Mouse (Mus musculus) erythroid progenitor cell, adult 5-6 weeks (primary cell): Measurements from ENCODE around the gene Nars2. TPM values are rescaled to one million over a fixed set of nuclear protein-coding genes. Genes with fewer than 3 reads are reported as not detected.
A peak's percentile ranks its signal among the peaks of the same experiment; 100 is the strongest.

ENCODE experiments used
- ATAC-seq: replicated peaks from 2 replicates; pipeline ENCODE4 v1.8.0; 2016; ENCODE audit warnings: moderate number of reproducible peaks, mild to moderate bottlenecking, moderate TSS enrichment, inconsistent platforms; ENCODE audit not compliant: poor library complexity, low FRiP score, severe bottlenecking
- total RNA-seq, 2 experiments: library from RNA; stranded (forward) in 1 of 2; stranded (reverse) in 1 of 2; fragments of 150-400 nt in 1 of 2; fragments of 186-747, 209-891 nt in 1 of 2; gene quantifications; 2 replicates each; pipeline versions ENCODE4 v1.2.3 to v1.2.4; 2015 to 2017; ENCODE audit warnings: low replicate concordance in 2 of 2

The Nars2 gene
- total RNA-seq, 2 experiments from 2014 or later: 21.4 to 38.5 TPM

- ATAC-seq: no peak
Observed at GRCm38 (mm10) chr7:97041868-97042449, 90.7 kb downstream of the Nars2 start.

- ATAC-seq: no peak
Observed at GRCm38 (mm10) chr7:97042981-97043380, 91.7 kb downstream of the Nars2 start.

- no peak for ATAC-seq
Observed at GRCm38 (mm10) chr7:97060966-97061365, 109.7 kb downstream of the Nars2 start.

DNA sequence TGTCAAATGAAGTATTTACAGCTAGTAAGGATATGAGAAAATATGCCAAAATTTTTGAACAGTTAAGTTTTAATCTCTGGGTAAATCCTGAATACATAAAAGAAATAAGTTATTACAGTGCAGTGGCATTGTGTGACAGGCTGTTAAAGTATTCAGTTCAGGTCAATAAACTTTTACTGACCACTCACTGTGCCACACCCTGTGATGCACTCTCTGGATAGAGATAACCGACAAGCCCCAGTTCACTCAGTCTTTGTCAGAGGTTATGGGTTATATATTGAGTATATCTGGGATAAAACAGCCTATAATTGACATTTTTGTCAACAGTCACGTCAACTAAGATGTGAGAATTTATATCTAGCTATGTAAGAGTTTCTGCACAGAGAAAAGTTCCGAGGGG is 120.2 kb downstream of the Nars2 start:
- ATAC-seq: no peak

- no peak for ATAC-seq
Observed at GRCm38 (mm10) chr7:97072061-97072460, 120.8 kb downstream of the Nars2 start.

DNA sequence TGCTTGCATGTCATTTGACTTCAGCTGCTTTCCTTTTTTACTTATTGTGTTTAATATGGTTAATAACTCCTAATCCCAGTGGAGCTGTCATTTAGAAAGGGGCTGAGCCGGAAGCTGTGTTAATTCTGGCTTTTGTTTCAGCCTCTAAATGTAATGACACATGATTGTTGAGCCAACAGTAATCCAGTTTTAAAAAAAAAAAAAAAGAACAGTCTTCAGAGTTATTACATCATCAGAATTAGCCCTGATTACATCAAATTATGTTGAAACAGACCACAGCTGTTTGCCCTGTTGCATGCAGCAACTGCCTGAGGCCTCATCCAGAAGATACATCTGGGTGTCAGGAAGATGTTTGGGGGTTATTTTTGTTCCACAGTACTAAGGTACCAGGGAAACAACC is 123.7 kb downstream of the Nars2 start:
- ATAC-seq: no peak

DNA sequence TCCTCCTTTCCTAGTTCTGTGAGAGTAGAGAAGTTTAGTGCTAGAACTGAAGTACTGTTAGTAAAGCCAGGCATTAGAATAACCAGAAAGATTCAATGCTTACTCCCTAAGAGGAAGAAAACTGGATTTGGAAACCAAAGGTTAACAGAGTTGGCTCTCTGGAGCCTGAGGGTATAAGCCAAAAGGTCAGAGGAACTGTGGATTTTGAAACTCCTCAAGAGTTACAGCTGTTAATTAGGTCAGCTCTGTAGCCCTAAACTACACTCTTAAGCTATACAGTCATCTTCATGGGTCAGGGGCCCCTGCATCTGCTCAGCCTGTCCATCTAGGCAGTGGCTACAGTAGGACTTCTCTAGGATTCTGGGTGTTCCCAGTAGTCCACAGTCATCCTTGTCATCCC is 125.7 kb downstream of the Nars2 start:
- no peak for ATAC-seq

DNA sequence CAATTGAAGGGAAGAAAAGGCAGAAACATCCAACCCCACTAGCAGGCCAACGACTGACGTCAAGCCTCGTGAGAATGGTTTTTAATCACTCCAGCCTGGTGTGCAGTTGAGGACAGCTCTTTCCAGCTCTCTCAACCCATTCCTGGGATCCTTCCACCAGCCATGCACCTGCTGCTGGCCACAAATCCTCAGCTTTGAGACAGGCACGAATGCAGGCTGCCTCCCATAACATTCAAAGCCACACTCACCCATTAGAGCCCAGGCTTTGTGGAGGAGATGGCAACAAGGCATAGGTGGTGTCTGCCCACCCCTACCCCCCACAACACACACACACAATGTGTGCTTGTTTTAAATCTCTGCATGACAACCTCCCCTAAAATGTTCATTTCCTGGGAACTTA is 127.4 kb downstream of the Nars2 start:
- ATAC-seq: no peak

GRCm38 (mm10) chr7:97079145-97079544 is 127.8 kb downstream of the Nars2 start:
- ATAC-seq: no peak

DNA sequence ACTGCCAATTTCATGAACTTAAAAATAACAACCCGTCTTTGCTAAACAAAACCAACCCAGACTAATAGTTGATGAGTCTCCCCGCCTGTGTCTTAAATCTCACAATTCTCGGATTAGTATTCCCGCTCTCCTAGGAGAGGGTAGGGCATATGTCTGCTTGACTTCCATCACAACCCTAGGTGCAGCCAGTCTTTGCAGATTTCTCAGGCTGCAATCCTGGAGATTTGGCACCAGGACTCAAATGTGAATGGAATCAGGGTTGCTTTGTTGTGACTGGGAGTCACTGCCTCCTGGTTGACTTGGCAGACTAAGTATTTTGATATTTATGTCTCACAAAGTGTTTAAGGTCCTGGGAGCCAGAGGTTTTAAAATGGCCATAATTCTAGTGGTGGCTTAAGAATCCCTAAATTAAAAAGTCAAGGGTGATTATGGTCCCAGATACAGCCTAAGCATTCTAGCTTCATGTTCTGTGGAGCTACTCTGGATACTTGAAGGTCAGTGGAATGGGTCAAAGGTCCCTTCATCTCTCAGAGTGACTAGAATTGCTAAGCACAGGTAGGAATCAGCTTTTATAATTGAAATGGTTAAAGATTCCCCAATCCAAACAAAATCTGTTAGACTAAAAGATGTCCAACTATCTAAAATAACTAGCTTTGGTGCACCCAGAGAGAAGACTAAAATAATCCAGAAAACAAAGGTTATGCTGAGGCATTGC is 128.5 kb downstream of the Nars2 start:
- no peak for ATAC-seq

DNA sequence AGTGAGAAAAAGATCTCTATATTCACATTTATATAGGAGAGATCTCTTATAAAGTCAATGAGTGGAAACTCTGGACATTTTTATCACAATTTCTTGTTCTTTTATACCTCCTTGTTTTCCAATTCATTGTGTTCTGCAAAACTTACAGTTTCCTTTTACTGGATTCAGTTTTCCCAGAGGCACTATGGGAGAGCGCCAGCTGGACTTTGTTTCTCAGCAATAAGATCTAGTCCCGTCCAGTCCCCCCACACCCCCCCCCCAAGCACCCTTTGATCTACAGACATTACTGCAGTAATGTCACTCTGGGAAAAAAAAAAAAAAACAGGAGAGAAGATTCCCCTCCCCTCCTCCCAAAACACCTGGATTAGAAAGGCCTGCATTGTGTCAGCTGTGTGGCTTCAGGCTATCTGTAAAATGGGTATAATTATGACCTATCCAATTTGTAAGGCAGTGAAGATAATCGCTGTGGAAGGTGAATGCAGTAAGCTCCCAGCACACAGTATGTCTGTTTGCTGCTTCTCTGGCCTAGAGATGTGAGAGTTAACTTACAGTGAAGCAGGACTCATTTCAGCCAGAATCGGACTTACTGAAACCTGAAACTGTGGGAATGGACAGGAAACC is 129.4 kb downstream of the Nars2 start:
- ATAC-seq: no peak

DNA sequence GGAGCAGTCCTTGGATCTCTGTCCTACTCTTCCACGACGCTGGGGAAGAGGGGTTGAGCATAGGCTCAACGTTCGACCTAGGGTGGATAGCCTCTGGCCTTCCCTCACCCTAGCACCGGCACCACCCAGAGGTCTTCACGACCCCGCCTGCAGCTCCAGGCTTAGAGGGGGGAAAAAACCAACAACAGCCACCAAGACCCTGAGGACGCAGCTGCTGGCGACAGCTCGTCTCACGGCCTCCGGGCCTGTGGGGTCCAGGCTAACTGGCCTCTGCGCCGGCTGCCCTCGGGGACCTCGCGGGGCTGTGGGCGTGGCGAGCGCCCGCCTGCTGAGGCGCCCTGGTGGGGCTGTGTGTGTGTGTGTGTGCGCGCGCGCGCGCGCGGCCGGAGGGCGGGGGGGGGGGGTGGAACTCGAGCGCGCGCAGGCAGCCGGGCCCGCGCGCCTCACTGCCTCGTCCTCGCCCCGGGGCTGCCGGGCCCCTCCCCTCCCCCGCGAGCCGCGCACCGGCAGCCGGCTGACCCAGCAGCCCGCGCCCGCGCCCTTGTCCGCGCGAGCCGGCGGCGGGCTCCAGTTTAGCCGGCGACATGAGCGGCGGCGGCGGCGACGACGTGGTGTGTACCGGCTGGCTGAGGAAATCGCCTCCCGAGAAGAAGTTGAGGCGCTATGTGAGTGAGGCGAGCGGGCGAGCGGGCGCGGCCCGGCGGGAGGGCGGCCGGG is 130.1 kb downstream of the Nars2 start, which contains the start of gene Gab2:
Gene Gab2, plus strand, starts transcription at position 345 of the 717 bp plus-strand sequence.
- peak; percentile 67; the same call in 1 of the 2 replicates for ATAC-seq

- no peak for ATAC-seq
Observed at GRCm38 (mm10) chr7:97081959-97082218, 130.6 kb downstream of the Nars2 start.

GRCm38 (mm10) chr7:97082219-97083101 is 131.2 kb downstream of the Nars2 start:
- no peak for ATAC-seq

- ATAC-seq: no peak
Observed at GRCm38 (mm10) chr7:97083579-97083978, 132.3 kb downstream of the Nars2 start.

DNA sequence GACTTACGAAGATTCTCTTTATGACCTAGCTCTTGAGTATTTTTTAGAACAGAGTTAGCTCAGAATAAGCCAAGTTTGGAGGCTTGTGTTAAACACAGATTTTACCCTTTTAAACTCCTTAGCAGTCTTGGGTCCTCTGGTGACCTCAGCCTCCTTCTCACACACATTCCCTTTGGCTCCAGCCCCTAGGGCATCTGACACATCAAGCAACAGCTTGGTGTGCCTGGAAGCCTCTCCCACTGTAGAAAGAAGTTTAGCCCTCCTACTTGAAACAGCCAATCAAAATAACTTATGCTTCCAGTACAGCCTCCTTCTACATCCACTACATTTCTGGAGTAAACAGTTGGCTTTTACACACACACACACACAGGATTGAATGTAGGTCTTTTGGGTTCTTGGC is 132.9 kb downstream of the Nars2 start:
- no peak for ATAC-seq

DNA sequence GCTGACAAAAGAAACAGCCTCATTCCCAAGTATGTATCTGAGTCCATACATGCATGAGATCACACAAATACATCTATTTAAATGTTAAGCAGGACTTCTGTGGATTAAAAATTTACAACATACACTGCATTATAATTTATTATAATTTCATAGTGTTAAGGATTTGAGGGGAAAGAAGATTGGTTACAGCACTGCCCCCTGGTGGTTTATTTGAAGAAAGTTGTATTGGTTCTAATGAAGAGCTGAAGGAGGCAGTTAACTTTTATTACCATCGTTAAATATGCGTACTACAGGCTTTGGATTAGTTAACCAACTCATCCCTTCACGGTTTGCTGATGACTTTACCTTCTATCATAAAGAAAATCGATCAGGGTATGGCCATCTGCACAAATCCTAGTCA is 134.0 kb downstream of the Nars2 start:
- ATAC-seq: 0 out of 2 replicates have a peak, but pooled peaks have one; percentile 50

DNA sequence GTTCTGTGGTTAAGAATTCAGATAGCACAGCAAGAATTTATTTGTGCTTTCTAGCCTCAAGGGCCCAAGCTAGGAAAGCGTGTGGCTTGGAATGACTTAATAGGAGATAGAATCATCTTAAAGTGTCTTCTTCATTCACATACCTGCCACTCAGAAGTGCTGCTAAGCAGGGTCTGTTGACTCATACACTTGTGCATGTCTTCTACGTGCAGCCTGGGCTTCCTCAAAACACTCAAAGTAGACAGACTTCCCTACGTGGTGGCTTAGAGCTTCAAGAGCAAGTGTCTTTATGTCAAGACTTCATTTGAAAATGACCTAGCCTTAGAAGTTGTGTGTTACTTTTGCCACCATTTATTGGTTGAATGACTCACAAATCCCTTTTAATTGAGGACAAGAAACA is 142.9 kb downstream of the Nars2 start:
- ATAC-seq: no peak

GRCm38 (mm10) chr7:97108119-97108518 is 156.8 kb downstream of the Nars2 start:
- ATAC-seq: no peak
